Mouse (Mus musculus) retina, postnatal 7 days (tissue): ENCODE results near the gene Eif3i.

Experiments used
- DNase-seq: peaks from one replicate; pipeline ENCODE4 v3.0.0-alpha.2; 2012; ENCODE audit warnings: low read depth, low spot score

The Eif3i gene

GRCm38 (mm10) chr4:129618786-129619691 is 18.6 kb upstream of the Eif3i start, which contains the start of gene Iqcc:
TSS of gene Iqcc (minus strand) at chr4:129619099.
- peak; percentile 88 for DNase-seq

GRCm38 (mm10) chr4:129618031-129618430 is 17.6 kb upstream of the Eif3i start:
- no peak for DNase-seq

GRCm38 (mm10) chr4:129617121-129617641 is 16.7 kb upstream of the Eif3i start:
- no peak for DNase-seq

- DNase-seq: no peak
Measured at GRCm38 (mm10) chr4:129616631-129617030, 16.2 kb upstream of the Eif3i start.

GRCm38 (mm10) chr4:129615801-129616290 is 15.4 kb upstream of the Eif3i start:
- DNase-seq: no peak

GRCm38 (mm10) chr4:129614093-129614492 is 13.6 kb upstream of the Eif3i start, which contains the start of gene Dcdc2b:
TSS of gene Dcdc2b (minus strand) at chr4:129614257.
- no peak for DNase-seq

GRCm38 (mm10) chr4:129610472-129610871 is 10.0 kb upstream of the Eif3i start:
- no peak for DNase-seq

GRCm38 (mm10) chr4:129610026-129610425 is 9.6 kb upstream of the Eif3i start:
- no peak for DNase-seq

GRCm38 (mm10) chr4:129609139-129609631 is 8.7 kb upstream of the Eif3i start:
- DNase-seq: no peak

- peak; percentile 79 for DNase-seq
Measured at GRCm38 (mm10) chr4:129608426-129609025, 8.1 kb upstream of the Eif3i start.

GRCm38 (mm10) chr4:129588865-129589264 is 11.6 kb downstream of the Eif3i start:
- DNase-seq: no peak

- DNase-seq: no peak
Measured at GRCm38 (mm10) chr4:129586943-129587342, 13.5 kb downstream of the Eif3i start.

GRCm38 (mm10) chr4:129585773-129586172 is 14.7 kb downstream of the Eif3i start:
- DNase-seq: no peak

- DNase-seq: peak; percentile 43
Measured at GRCm38 (mm10) chr4:129584884-129585608, 15.4 kb downstream of the Eif3i start.

- DNase-seq: no peak
Measured at GRCm38 (mm10) chr4:129584370-129584769, 16.1 kb downstream of the Eif3i start.

- DNase-seq: no peak
Measured at GRCm38 (mm10) chr4:129582251-129582650, 18.2 kb downstream of the Eif3i start.

- DNase-seq: no peak
Measured at GRCm38 (mm10) chr4:129580347-129580746, 20.1 kb downstream of the Eif3i start.

GRCm38 (mm10) chr4:129578466-129578865 is 22.0 kb downstream of the Eif3i start, which contains the start of gene Fam167b:
TSS of gene Fam167b (minus strand) at chr4:129578549.
- no peak for DNase-seq

GRCm38 (mm10) chr4:129577688-129578087 is 22.8 kb downstream of the Eif3i start:
- DNase-seq: no peak

- peak; percentile 49 for DNase-seq
Measured at GRCm38 (mm10) chr4:129576863-129577491, 23.5 kb downstream of the Eif3i start.
